Mouse (Mus musculus): ENCODE results near the gene Prr14l. TPM values are rescaled to one million over a fixed set of nuclear protein-coding genes. Genes with fewer than 3 reads are reported as not detected.
"Not testable (repeated sequence)": the region's sequence is repeated elsewhere in the genome, so short reads cannot be mapped to it uniquely, and the experiment has no call there.

Gene Prr14l
- polyA plus RNA-seq, 1 experiment = 7.6 TPM

DNA sequence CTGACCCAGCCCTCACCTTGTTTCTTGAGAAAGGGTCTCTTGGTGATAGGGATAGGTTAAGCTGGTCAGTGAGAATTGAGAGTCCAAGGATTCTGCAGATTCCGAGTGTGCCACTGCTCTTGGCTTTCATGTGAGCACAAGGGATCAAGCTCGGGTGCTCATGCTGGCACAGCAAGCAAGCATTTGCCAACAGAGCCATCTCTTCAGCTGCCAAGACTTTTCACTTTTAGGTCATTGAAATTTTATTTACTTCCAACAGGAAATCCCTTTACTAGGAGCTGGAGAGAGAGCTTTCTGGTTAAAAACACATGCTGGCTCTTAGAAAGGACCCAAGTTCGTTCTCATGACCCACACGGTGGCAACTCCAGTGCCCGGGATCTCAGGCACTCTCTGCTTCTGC is 17.1 kb downstream of the Prr14l start:
- H3K36me3 ChIP-seq (ENCODE audit: control insufficient read depth, insufficient read depth, low read length) = peaks cover 2% of the 10 kb centered on the region
- no peaks in the 10 kb centered on the region for H3K27me3 ChIP-seq (ENCODE audit: control insufficient read depth, insufficient read depth, low read length)
- H3K27ac ChIP-seq (ENCODE audit: control insufficient read depth, insufficient read depth, low read depth, low read length) = no peak overlapping the region
- no peaks in the 10 kb centered on the region for H3K4me1 ChIP-seq (ENCODE audit: control insufficient read depth, insufficient read depth, low read length)
- TF ChIP-seq POLR2A (IDR thresholded peaks at IDR 0.05; ENCODE audit: control insufficient read depth, low read depth, low read length) = no peak
- no peak for TF ChIP-seq CTCF (IDR thresholded peaks at IDR 0.05; ENCODE audit: control insufficient read depth, insufficient read depth, insufficient replicate concordance, low read depth, low read length)
- no peak overlapping the region for H3K4me3 ChIP-seq (ENCODE audit: control insufficient read depth, low read depth, low read length)

DNA sequence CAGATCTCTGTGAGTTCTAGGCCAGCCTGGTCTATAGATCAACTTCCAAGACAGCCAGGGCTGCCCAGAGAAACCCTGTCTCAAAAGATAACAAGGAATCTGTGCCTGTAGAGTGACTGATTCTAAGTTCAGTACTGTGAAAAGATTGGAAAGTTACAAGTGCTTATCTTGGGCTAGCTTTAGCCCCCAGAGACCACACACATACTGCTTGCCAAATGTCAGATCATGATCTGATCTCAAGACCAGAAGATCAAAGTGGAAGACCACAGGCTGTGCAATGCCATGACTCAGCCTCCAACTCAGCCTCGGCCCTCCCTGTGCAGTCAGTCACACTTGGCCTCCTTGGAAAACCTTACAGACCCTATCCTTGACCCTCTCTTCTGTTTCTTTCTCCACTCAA is 19.6 kb downstream of the Prr14l start:
- Histone ChIP-seq H3K27ac (ENCODE audit: control insufficient read depth, insufficient read depth, low read depth, low read length) (no peak overlapping the region), H3K36me3 (ENCODE audit: control insufficient read depth, insufficient read depth, low read length) (peaks cover 2% of the 10 kb centered on the region), H3K4me1 (ENCODE audit: control insufficient read depth, insufficient read depth, low read length) (no peaks in the 10 kb centered on the region), H3K4me3 (ENCODE audit: control insufficient read depth, low read depth, low read length) (no peak overlapping the region), H3K27me3 (ENCODE audit: control insufficient read depth, insufficient read depth, low read length) (no peaks in the 10 kb centered on the region)
- TF ChIP-seq CTCF (IDR thresholded peaks at IDR 0.05; ENCODE audit: control insufficient read depth, insufficient read depth, insufficient replicate concordance, low read depth, low read length) (no peak), POLR2A (IDR thresholded peaks at IDR 0.05; ENCODE audit: control insufficient read depth, low read depth, low read length) (no peak)

DNA sequence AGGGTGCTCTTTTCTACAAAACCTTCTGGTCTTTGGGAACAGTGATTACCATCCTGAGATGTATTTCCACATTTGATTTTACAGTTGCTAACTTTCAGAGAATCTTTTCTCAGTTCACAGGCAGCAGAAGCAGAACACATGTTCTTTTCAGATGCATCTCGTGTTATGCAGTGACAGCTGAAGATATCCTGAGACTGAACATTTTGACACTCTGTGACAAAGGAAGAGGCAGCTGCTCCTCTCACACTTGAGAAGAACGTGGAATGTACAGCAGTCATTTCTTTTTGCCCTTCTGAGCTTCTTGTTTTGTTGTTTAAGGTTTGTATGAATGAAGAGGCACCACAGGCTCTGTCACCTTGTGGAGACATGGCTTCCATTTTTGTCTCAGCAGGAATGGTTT is 24.0 kb downstream of the Prr14l start:
- H3K27ac ChIP-seq (ENCODE audit: control insufficient read depth, insufficient read depth, low read depth, low read length) = no peak overlapping the region
- no peaks in the 10 kb centered on the region for H3K4me1 ChIP-seq (ENCODE audit: control insufficient read depth, insufficient read depth, low read length)
- no peak overlapping the region for H3K4me3 ChIP-seq (ENCODE audit: control insufficient read depth, low read depth, low read length)
- TF ChIP-seq CTCF (IDR thresholded peaks at IDR 0.05; ENCODE audit: control insufficient read depth, insufficient read depth, insufficient replicate concordance, low read depth, low read length) = no peak
- no peak for TF ChIP-seq POLR2A (IDR thresholded peaks at IDR 0.05; ENCODE audit: control insufficient read depth, low read depth, low read length)
- H3K27me3 ChIP-seq (ENCODE audit: control insufficient read depth, insufficient read depth, low read length) = no peaks in the 10 kb centered on the region
- H3K36me3 ChIP-seq (ENCODE audit: control insufficient read depth, insufficient read depth, low read length) = no peaks in the 10 kb centered on the region; the same call in 1 of the 2 replicates

DNA sequence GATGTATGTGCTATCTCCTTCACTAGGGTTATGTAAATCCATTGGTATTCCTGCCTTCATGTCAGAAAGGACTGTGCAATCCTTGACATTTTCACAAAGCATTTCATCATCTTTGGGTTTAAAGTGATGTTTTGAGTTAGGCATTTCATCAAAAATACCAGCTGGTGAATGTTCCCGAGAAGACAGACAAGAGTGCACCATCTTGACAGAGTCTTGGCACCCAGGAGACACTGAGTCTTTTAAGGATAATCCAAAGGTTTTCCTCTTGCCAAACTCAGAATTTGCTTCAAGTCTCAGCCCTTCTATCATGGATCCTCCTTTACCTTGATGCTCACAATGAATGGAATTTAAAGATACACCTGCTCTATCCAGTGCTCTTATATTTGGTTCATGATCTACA is 25.3 kb downstream of the Prr14l start:
- not testable (repeated sequence) for H3K27ac ChIP-seq (ENCODE audit: control insufficient read depth, insufficient read depth, low read depth, low read length); H3K27me3 ChIP-seq (ENCODE audit: control insufficient read depth, insufficient read depth, low read length); H3K4me1 ChIP-seq (ENCODE audit: control insufficient read depth, insufficient read depth, low read length); H3K36me3 ChIP-seq (ENCODE audit: control insufficient read depth, insufficient read depth, low read length); H3K4me3 ChIP-seq (ENCODE audit: control insufficient read depth, low read depth, low read length)

DNA sequence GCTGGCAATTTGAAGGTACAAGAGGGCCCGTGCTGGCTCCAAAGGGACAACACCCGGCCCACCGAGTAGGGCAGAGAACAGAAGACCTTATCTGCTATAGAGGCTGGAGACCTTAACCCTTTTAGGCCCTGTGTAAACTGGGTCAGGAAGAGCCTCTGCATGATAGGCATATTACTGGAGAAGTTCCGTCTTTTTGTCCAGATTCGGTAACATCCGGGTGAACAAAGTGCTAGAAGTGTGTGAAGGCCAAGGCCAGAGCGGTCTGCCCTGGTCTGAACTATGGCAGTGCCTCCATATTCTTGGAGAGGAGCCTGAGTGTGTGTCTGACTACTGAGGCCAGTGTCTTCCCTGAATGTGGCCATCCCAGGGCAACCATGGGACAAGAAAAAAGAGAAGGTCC is 27.0 kb downstream of the Prr14l start, which contains the start of gene Gm20671:
TSS of gene Gm20671 (minus strand) at position 101 of the 400 bp plus-strand sequence.
- Histone ChIP-seq H3K27ac (ENCODE audit: control insufficient read depth, insufficient read depth, low read depth, low read length) (no peak within 1 kb of the TSS), H3K36me3 (ENCODE audit: control insufficient read depth, insufficient read depth, low read length) (no peaks in the 10 kb centered on the region), H3K4me1 (ENCODE audit: control insufficient read depth, insufficient read depth, low read length) (no peaks in the 10 kb centered on the region), H3K4me3 (ENCODE audit: control insufficient read depth, low read depth, low read length) (no peak within 1 kb of the TSS), H3K27me3 (ENCODE audit: control insufficient read depth, insufficient read depth, low read length) (no peaks in the 10 kb centered on the region)
- no peak for TF ChIP-seq CTCF (IDR thresholded peaks at IDR 0.05; ENCODE audit: control insufficient read depth, insufficient read depth, insufficient replicate concordance, low read depth, low read length)
- no peak for TF ChIP-seq POLR2A (IDR thresholded peaks at IDR 0.05; ENCODE audit: control insufficient read depth, low read depth, low read length)

DNA sequence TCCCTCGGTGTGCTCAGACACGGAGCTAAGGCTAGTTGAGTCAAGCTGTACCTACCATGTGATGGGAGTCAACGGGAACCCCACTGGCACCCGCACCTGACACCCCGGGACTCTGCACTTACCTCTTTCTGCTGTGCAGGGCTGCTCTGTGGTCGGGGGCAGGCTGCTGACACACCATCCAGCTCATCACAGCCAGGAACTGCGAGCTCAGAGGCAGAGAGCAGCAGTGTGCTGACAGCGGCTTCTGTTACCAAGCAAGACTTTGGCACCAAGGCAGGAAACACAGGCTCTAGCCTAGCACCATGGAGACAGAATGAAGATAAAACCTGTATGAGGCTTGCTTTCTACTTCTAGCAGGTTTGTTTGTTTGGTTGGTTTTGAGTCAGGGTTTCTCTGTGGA is 33.6 kb downstream of the Prr14l start:
- Histone ChIP-seq H3K4me1 (ENCODE audit: control insufficient read depth, insufficient read depth, low read length) (no peaks in the 10 kb centered on the region), H3K27me3 (ENCODE audit: control insufficient read depth, insufficient read depth, low read length) (no peaks in the 10 kb centered on the region), H3K4me3 (ENCODE audit: control insufficient read depth, low read depth, low read length) (no peak overlapping the region), H3K27ac (ENCODE audit: control insufficient read depth, insufficient read depth, low read depth, low read length) (no peak overlapping the region), H3K36me3 (ENCODE audit: control insufficient read depth, insufficient read depth, low read length) (no peaks in the 10 kb centered on the region; the same call in 1 of the 2 replicates)
- TF ChIP-seq POLR2A (IDR thresholded peaks at IDR 0.05; ENCODE audit: control insufficient read depth, low read depth, low read length) (no peak), CTCF (IDR thresholded peaks at IDR 0.05; ENCODE audit: control insufficient read depth, insufficient read depth, insufficient replicate concordance, low read depth, low read length) (no peak)

DNA sequence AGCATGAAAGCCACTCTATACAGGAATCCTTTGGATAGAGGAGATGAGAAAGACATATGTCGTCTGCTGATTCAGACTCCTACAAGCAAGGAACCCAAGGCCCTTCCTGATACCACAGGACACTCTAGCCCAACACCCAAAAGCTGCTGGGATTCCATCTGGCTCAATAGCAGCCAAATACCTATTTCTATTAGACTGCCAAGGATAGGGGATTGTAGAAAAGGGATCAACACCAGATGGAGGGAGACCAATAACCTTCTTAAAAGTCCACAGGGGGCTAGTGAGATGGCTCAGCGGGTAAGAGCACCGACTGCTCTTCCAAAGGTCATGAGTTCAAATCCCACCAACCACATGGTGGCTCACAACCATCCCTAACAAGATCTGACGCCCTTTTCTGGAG is 38.7 kb downstream of the Prr14l start:
- TF ChIP-seq CTCF (IDR thresholded peaks at IDR 0.05; ENCODE audit: control insufficient read depth, insufficient read depth, insufficient replicate concordance, low read depth, low read length) (no peak), POLR2A (IDR thresholded peaks at IDR 0.05; ENCODE audit: control insufficient read depth, low read depth, low read length) (no peak)
- H3K36me3 ChIP-seq (ENCODE audit: control insufficient read depth, insufficient read depth, low read length) = no peaks in the 10 kb centered on the region; the same call in 1 of the 2 replicates
- no peaks in the 10 kb centered on the region for H3K27me3 ChIP-seq (ENCODE audit: control insufficient read depth, insufficient read depth, low read length)

DNA sequence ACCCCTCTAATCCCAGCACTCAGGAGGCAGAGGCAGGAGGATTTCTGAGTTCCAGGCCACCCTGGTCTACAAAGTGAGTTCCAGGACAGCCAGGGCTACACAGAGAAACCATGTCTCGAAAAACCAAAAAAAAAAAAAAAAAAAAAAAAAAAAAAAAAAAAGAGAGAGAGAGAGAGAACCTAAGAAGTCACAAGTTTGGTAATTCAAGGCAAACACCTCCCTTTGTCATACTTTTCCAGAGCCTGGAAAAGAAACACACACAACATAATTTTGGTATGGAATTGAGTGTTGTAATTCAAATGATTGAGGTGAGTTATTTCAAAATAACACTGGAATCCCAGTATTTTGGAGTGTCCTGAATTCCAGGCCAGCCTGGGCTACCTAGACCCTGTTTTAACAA is 67.6 kb downstream of the Prr14l start:
- not testable (repeated sequence) for H3K4me1 ChIP-seq (ENCODE audit: control insufficient read depth, insufficient read depth, low read length); H3K27ac ChIP-seq (ENCODE audit: control insufficient read depth, insufficient read depth, low read depth, low read length)

More for the DNA sequence above, 38.7 kb downstream of the Prr14l start:
- Histone ChIP-seq H3K4me1 (ENCODE audit: control insufficient read depth, insufficient read depth, low read length) (no peaks in the 10 kb centered on the region), H3K27ac (ENCODE audit: control insufficient read depth, insufficient read depth, low read depth, low read length) (no peak overlapping the region), H3K4me3 (ENCODE audit: control insufficient read depth, low read depth, low read length) (no peak overlapping the region)

More for the DNA sequence above, 67.6 kb downstream of the Prr14l start:
- H3K27me3 ChIP-seq (ENCODE audit: control insufficient read depth, insufficient read depth, low read length); H3K4me3 ChIP-seq (ENCODE audit: control insufficient read depth, low read depth, low read length); H3K36me3 ChIP-seq (ENCODE audit: control insufficient read depth, insufficient read depth, low read length): not testable (repeated sequence)
